Comparison of ENCODE assay signal across 9 mouse cellular contexts in the genomic region with DNA sequence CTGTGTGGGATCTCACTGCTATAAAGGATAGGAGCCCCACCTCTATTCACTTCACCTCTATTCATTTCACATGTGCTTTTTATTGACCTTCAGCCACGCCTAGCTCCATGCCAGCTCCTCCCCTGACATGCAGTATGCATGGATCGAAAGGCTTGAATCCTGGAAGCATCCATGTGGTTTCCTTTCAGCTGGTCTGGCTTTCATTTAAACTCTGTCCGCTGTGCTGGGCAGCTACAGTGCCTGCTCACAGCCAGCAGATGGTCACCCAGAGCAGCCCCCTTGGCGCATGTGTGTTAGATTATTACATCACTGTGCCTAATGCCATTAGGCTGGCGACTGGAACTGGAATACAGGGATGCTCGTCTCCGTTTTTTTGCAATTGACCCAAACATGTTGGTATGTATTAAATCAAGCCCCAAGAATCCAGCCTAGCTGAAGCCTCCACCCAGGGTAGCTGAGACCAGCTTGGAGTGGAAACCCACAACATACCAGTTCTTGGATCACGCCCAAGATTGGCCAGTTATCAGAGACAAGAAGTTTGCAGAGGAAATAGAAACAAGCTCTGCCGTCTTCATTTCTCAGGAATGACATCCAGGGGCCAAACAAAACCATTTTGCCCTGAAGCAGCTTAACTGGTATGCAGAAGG.
DNase-seq lines count a peak whose midpoint lies in the region; ATAC-seq and TF ChIP-seq lines count a peak whose summit lies in the region.
"Had no signal": no experiment of that assay in that cellular context is flagged by ENCODE, and none has a peak within 500 bp of the region (broad histone marks: within the 10 kb centered on the region; RNA-seq: fewer than 3 reads in every experiment).

No protein-coding gene starts in this region.

- peak; percentile 29; the same call in 1 of the 2 replicates for TF ChIP-seq CTCF in heart, postnatal 0 days (IDR thresholded peaks at IDR 0.05; ENCODE audit: low read depth)

- no peak overlapping the region for H3K4me3 ChIP-seq in embryonic facial prominence, embryonic 11.5 days (ENCODE audit: low read depth, low read length)
- H3K4me3 ChIP-seq in heart, postnatal 0 days (ENCODE audit: low read depth, low read length) = no peak overlapping the region
- H3K4me3 ChIP-seq in liver, embryonic 11.5 days (ENCODE audit: low read depth, low read length) = no peak overlapping the region
- H3K4me3 ChIP-seq: midbrain, embryonic 12.5 days had no signal

- H3K27me3 ChIP-seq in embryonic facial prominence, embryonic 11.5 days (ENCODE audit: control insufficient read depth, insufficient read depth, low read length) = no peaks in the 10 kb centered on the region
- H3K27me3 ChIP-seq in heart, postnatal 0 days (ENCODE audit: control insufficient read depth, insufficient read depth, low read length) = no peaks in the 10 kb centered on the region
- no peaks in the 10 kb centered on the region for H3K27me3 ChIP-seq in liver, embryonic 11.5 days (replicated peaks; ENCODE audit: control insufficient read depth, insufficient read depth, low read length)

- TF ChIP-seq EP300 in heart, postnatal 0 days (IDR thresholded peaks at IDR 0.05; ENCODE audit: low read depth) = no peak

- H3K4me1 ChIP-seq in embryonic facial prominence, embryonic 11.5 days (ENCODE audit: control insufficient read depth, insufficient read depth, low read length) = no peaks in the 10 kb centered on the region
- H3K4me1 ChIP-seq in heart, postnatal 0 days (ENCODE audit: control insufficient read depth, insufficient read depth) = 0 out of 2 replicates have a peak, but pooled peaks cover 5% of the 10 kb centered on the region
- H3K4me1 ChIP-seq in liver, embryonic 11.5 days (replicated peaks; ENCODE audit: control insufficient read depth, insufficient read depth, low read length) = no peaks in the 10 kb centered on the region

- no peak overlapping the region for H3K27ac ChIP-seq in embryonic facial prominence, embryonic 11.5 days (replicated peaks; ENCODE audit: low read depth, low read length)
- H3K27ac ChIP-seq in heart, postnatal 0 days (ENCODE audit: low read depth) = no peak overlapping the region
- H3K27ac ChIP-seq in liver, embryonic 11.5 days (ENCODE audit: low read depth, low read length) = no peak overlapping the region
- H3K27ac ChIP-seq: midbrain, embryonic 12.5 days had no signal

- peak; percentile 29 for DNase-seq in layer of hippocampus, adult 11-12 months (ENCODE audit: low spot score)
- no peak for DNase-seq in layer of hippocampus, adult 9-10 months (ENCODE audit: low spot score)
- DNase-seq in embryonic facial prominence, embryonic 11.5 days (ENCODE audit: low spot score) = peak; percentile 83
- DNase-seq in heart, postnatal 0 days (ENCODE audit: low spot score) = peak; percentile 10
- DNase-seq in lung, postnatal 14 days = peak; percentile 24
- no peak for DNase-seq in thymus, postnatal 36 days
- no peak for DNase-seq in adrenal gland, postnatal 36 days
- no peak for DNase-seq in liver, embryonic 11.5 days (ENCODE audit: low spot score)

- H3K9ac ChIP-seq in embryonic facial prominence, embryonic 11.5 days (replicated peaks; ENCODE audit: low read length) = no peak overlapping the region
- no peak overlapping the region for H3K9ac ChIP-seq in heart, postnatal 0 days (replicated peaks; ENCODE audit: low read depth, low read length)
- H3K9ac ChIP-seq in liver, embryonic 11.5 days (ENCODE audit: low read depth, low read length) = no peak overlapping the region
- H3K9ac ChIP-seq: midbrain, embryonic 12.5 days had no signal

- WGBS in embryonic facial prominence, embryonic 11.5 days = 48% methylated on average over 9 of the region's 9 CpGs
- WGBS in heart, postnatal 0 days = 47% methylated on average over 9 of the region's 9 CpGs
- WGBS in liver, embryonic 11.5 days = 67% methylated on average over 9 of the region's 9 CpGs

- H3K9me3 ChIP-seq in embryonic facial prominence, embryonic 11.5 days (replicated peaks; ENCODE audit: control insufficient read depth, low read length) = no peaks in the 10 kb centered on the region
- H3K9me3 ChIP-seq in heart, postnatal 0 days (replicated peaks; ENCODE audit: control insufficient read depth, low read length) = no peaks in the 10 kb centered on the region
- no peaks in the 10 kb centered on the region for H3K9me3 ChIP-seq in liver, embryonic 11.5 days (ENCODE audit: control insufficient read depth, low read length)
- H3K9me3 ChIP-seq: midbrain, embryonic 12.5 days had no signal

- peak; percentile 78 for ATAC-seq in embryonic facial prominence, embryonic 11.5 days (replicated peaks; ENCODE audit: insufficient number of reproducible peaks, low FRiP score, low TSS enrichment, low read depth)
- peak; percentile 57 for ATAC-seq in heart, postnatal 0 days (ENCODE audit: insufficient read depth, low read depth)
- ATAC-seq in liver, embryonic 11.5 days (replicated peaks; ENCODE audit: low FRiP score) = no peak

- H3K36me3 ChIP-seq in embryonic facial prominence, embryonic 11.5 days (replicated peaks; ENCODE audit: control insufficient read depth, insufficient read depth, low read depth, low read length) = no peaks in the 10 kb centered on the region
- H3K36me3 ChIP-seq in heart, postnatal 0 days (replicated peaks; ENCODE audit: control insufficient read depth, insufficient read depth, low read length) = no peaks in the 10 kb centered on the region
- no peaks in the 10 kb centered on the region for H3K36me3 ChIP-seq in liver, embryonic 11.5 days (ENCODE audit: control insufficient read depth, insufficient read depth, low read length)
- H3K36me3 ChIP-seq: midbrain, embryonic 12.5 days had no signal

- H3K4me2 ChIP-seq in embryonic facial prominence, embryonic 11.5 days (ENCODE audit: low read depth, low read length) = no peak overlapping the region
- no peak overlapping the region for H3K4me2 ChIP-seq in heart, postnatal 0 days (ENCODE audit: low read depth, low read length)
- H3K4me2 ChIP-seq in liver, embryonic 11.5 days = no peak overlapping the region
- H3K4me2 ChIP-seq: midbrain, embryonic 12.5 days had no signal

Comparison
In these comparisons a context has a peak if more than half of its experiments do, and no peak if none do; other contexts are left out.
1. DNase-seq: peak in layer of hippocampus, adult 11-12 months (single experiment), embryonic facial prominence, embryonic 11.5 days (single experiment), heart, postnatal 0 days (single experiment) and lung, postnatal 14 days (single experiment); none in layer of hippocampus, adult 9-10 months (single experiment), thymus, postnatal 36 days (0 of 2), adrenal gland, postnatal 36 days (0 of 2) and liver, embryonic 11.5 days (single experiment).